Comparison of ENCODE assay signal across 8 mouse cellular contexts in genomic region chr6:124768704-124769044, GRCm38 (mm10). TPM values are rescaled to one million over a fixed set of nuclear protein-coding genes. Genes with fewer than 3 reads are reported as not detected.
DNase-seq lines count a peak whose midpoint lies in the region; ATAC-seq lines count a peak whose summit lies in the region.

No protein-coding gene starts in this region.

- ATAC-seq in heart, embryonic 15.5 days (replicated peaks; ENCODE audit: insufficient number of reproducible peaks, insufficient read depth, low FRiP score, low read depth), result no peak
- peak; percentile 12 for ATAC-seq in activated CD4-positive, CD25-positive, alpha-beta regulatory T cell, adult 4 months
- 0 out of 2 replicates have a peak, but pooled peaks have one; percentile 1 for ATAC-seq in hindbrain, embryonic 14.5 days (ENCODE audit: low FRiP score)
- 0 out of 2 replicates have a peak, but pooled peaks have one; percentile 2 for ATAC-seq in midbrain, embryonic 14.5 days (ENCODE audit: low FRiP score, low TSS enrichment)

- H3K27ac ChIP-seq in heart, embryonic 15.5 days, result no peak overlapping the region
- H3K27ac ChIP-seq in hindbrain, embryonic 14.5 days, result peak overlapping the region; percentile 65; the same call in 1 of the 2 replicates
- H3K27ac ChIP-seq in midbrain, embryonic 14.5 days (replicated peaks; ENCODE audit: low read depth, low read length), result peak overlapping the region; percentile 63; the same call in 1 of the 2 replicates

- H3K4me1 ChIP-seq in heart, embryonic 15.5 days (replicated peaks), result peaks cover 28% of the 10 kb centered on the region
- peaks cover 15% of the 10 kb centered on the region; the same call in 1 of the 2 replicates for H3K4me1 ChIP-seq in hindbrain, embryonic 14.5 days (replicated peaks; ENCODE audit: control insufficient read depth, insufficient read depth, low read length)
- H3K4me1 ChIP-seq in midbrain, embryonic 14.5 days (ENCODE audit: control insufficient read depth, insufficient read depth, low read length), result peaks cover 19% of the 10 kb centered on the region

- H3K27me3 ChIP-seq in heart, embryonic 15.5 days, result peaks cover 11% of the 10 kb centered on the region; the same call in 1 of the 2 replicates
- H3K27me3 ChIP-seq in hindbrain, embryonic 14.5 days (ENCODE audit: control insufficient read depth, insufficient read depth, low read length), result no peaks in the 10 kb centered on the region
- no peaks in the 10 kb centered on the region for H3K27me3 ChIP-seq in midbrain, embryonic 14.5 days (ENCODE audit: control insufficient read depth, insufficient read depth, low read length)

- H3K4me2 ChIP-seq in heart, embryonic 15.5 days, result peak overlapping the region; percentile 94
- H3K4me2 ChIP-seq in hindbrain, embryonic 14.5 days (replicated peaks), result peak overlapping the region; percentile 71
- H3K4me2 ChIP-seq in midbrain, embryonic 14.5 days (ENCODE audit: low read length), result peak overlapping the region; percentile 75

- no peak for DNase-seq in heart, adult 8-10 months (ENCODE audit: low spot score)
- DNase-seq in hindbrain, embryonic 14.5 days (ENCODE audit: low spot score), result no peak
- no peak for DNase-seq in midbrain, embryonic 14.5 days
- DNase-seq in left cerebral cortex, postnatal 25 days (ENCODE audit: low spot score in 2 of 2), result no peak
- no peak for DNase-seq in layer of hippocampus, adult 8-10 months (ENCODE audit: low spot score in 2 of 2)
- DNase-seq in layer of hippocampus, adult 9-10 months (ENCODE audit: low spot score), result no peak

- no peaks in the 10 kb centered on the region for H3K36me3 ChIP-seq in heart, embryonic 15.5 days
- no peaks in the 10 kb centered on the region for H3K36me3 ChIP-seq in hindbrain, embryonic 14.5 days (replicated peaks; ENCODE audit: control insufficient read depth, insufficient read depth)
- no peaks in the 10 kb centered on the region for H3K36me3 ChIP-seq in midbrain, embryonic 14.5 days (ENCODE audit: control insufficient read depth, insufficient read depth, low read length)

- H3K9ac ChIP-seq in heart, embryonic 15.5 days, result peak overlapping the region; percentile 25; the same call in 1 of the 2 replicates
- peak overlapping the region; percentile 77 for H3K9ac ChIP-seq in hindbrain, embryonic 14.5 days
- H3K9ac ChIP-seq in midbrain, embryonic 14.5 days (replicated peaks; ENCODE audit: low read length), result peak overlapping the region; percentile 77

- no peaks in the 10 kb centered on the region for H3K9me3 ChIP-seq in heart, embryonic 15.5 days (replicated peaks)
- H3K9me3 ChIP-seq in hindbrain, embryonic 14.5 days (ENCODE audit: control insufficient read depth, low read length), result no peaks in the 10 kb centered on the region
- no peaks in the 10 kb centered on the region for H3K9me3 ChIP-seq in midbrain, embryonic 14.5 days (ENCODE audit: control insufficient read depth, low read length)

- WGBS in heart, embryonic 15.5 days, result 8% methylated on average over 9 of the region's 9 CpGs
- WGBS in hindbrain, embryonic 14.5 days, result 2% methylated on average over 9 of the region's 9 CpGs
- WGBS in midbrain, embryonic 14.5 days, result 5% methylated on average over 9 of the region's 9 CpGs

- peak overlapping the region; percentile 55 for H3K4me3 ChIP-seq in heart, embryonic 15.5 days
- H3K4me3 ChIP-seq in hindbrain, embryonic 14.5 days (replicated peaks; ENCODE audit: low read length), result peak overlapping the region; percentile 49
- H3K4me3 ChIP-seq in midbrain, embryonic 14.5 days (replicated peaks; ENCODE audit: low read depth, low read length), result peak overlapping the region; percentile 47

- intact Hi-C loops in left cerebral cortex, postnatal 25 days (cut with DNase I), result loop anchor here (1.0 to 2.0 kb wide), 2 partner anchors 36 to 41 kb away; no protein-coding TSS in a partner anchor

RNA-seq across cellular contexts. Expression of gene Eno2, which starts 0.8 kb away (rescaled TPM):
- 2.7 and 4.3 TPM in 2 replicates for polyA plus RNA-seq in heart, embryonic 15.5 days (2015; fragmentation: Nextera tagmentation; extraction: Ambion mirVana)
- total RNA-seq in heart, adult 8-10 months (2022), result 1 to 10 TPM; 3.2 to 6.1 (median 4.8) TPM
- polyA plus RNA-seq in activated CD4-positive, CD25-positive, alpha-beta regulatory T cell, adult 4 months (2017; shearing (Covaris generic)), result 1 to 10 TPM; 4.4 to 4.7 TPM
- 142 and 174 TPM in 2 replicates for polyA plus RNA-seq in hindbrain, embryonic 14.5 days (2014; fragmentation: Nextera tagmentation; extraction: Ambion mirVana)
- polyA plus RNA-seq in midbrain, embryonic 14.5 days (2014; fragmentation: Nextera tagmentation; extraction: Ambion mirVana), result 64.3 and 83.3 TPM in 2 replicates
- total RNA-seq in left cerebral cortex, postnatal 25 days (2021), result 1,000 to 10,000 TPM in 1 of 2 experiments, 100 to 1,000 TPM in 1; 999 to 1,002 TPM
- 1,000 to 10,000 TPM in 3 of 4 experiments, 100 to 1,000 TPM in 1; 993 to 1,113 (median 1,027) TPM for total RNA-seq in layer of hippocampus, adult 8-10 months (2022)

RNA-seq across cellular contexts. Expression of gene Lrrc23, which starts 10.9 kb away (rescaled TPM):
- polyA plus RNA-seq in heart, embryonic 15.5 days (2015; fragmentation: Nextera tagmentation; extraction: Ambion mirVana), result 0.83 and 1.0 TPM in 2 replicates
- 1 to 10 TPM in 1 of 4 experiments, under 1 TPM in 2, not detected in 1; 0.37 to 1.2 (median 0.41) TPM for total RNA-seq in heart, adult 8-10 months (2022)
- polyA plus RNA-seq in activated CD4-positive, CD25-positive, alpha-beta regulatory T cell, adult 4 months (2017; shearing (Covaris generic)), result under 1 TPM; 0.61 to 0.73 TPM
- 3.7 and 6.4 TPM in 2 replicates for polyA plus RNA-seq in hindbrain, embryonic 14.5 days (2014; fragmentation: Nextera tagmentation; extraction: Ambion mirVana)
- polyA plus RNA-seq in midbrain, embryonic 14.5 days (2014; fragmentation: Nextera tagmentation; extraction: Ambion mirVana), result 1.4 and 3.2 TPM in 2 replicates
- total RNA-seq in left cerebral cortex, postnatal 25 days (2021), result 1 to 10 TPM; 1.5 to 1.9 TPM
- 1 to 10 TPM; 2.3 to 5.1 (median 3.3) TPM for total RNA-seq in layer of hippocampus, adult 8-10 months (2022)

RNA-seq across cellular contexts. Expression of gene Atn1, which starts 12.3 kb away (rescaled TPM):
- polyA plus RNA-seq in heart, embryonic 15.5 days (2015; fragmentation: Nextera tagmentation; extraction: Ambion mirVana), result 9.3 and 11.7 TPM in 2 replicates
- 10 to 100 TPM; 40.9 to 48.2 (median 45.2) TPM for total RNA-seq in heart, adult 8-10 months (2022)
- polyA plus RNA-seq in activated CD4-positive, CD25-positive, alpha-beta regulatory T cell, adult 4 months (2017; shearing (Covaris generic)), result 1 to 10 TPM; 3.3 to 5.7 TPM
- 25.9 and 26.0 TPM in 2 replicates for polyA plus RNA-seq in hindbrain, embryonic 14.5 days (2014; fragmentation: Nextera tagmentation; extraction: Ambion mirVana)
- polyA plus RNA-seq in midbrain, embryonic 14.5 days (2014; fragmentation: Nextera tagmentation; extraction: Ambion mirVana), result 24.4 and 32.3 TPM in 2 replicates
- total RNA-seq in left cerebral cortex, postnatal 25 days (2021), result 100 to 1,000 TPM; 154 to 162 TPM
- total RNA-seq in layer of hippocampus, adult 8-10 months (2022), result 100 to 1,000 TPM; 138 to 158 (median 147) TPM

RNA-seq across cellular contexts. Expression of gene Gm45234, which starts 12.9 kb away (rescaled TPM):
- not detected in 2 replicates for polyA plus RNA-seq in heart, embryonic 15.5 days (2015; fragmentation: Nextera tagmentation; extraction: Ambion mirVana)
- total RNA-seq in heart, adult 8-10 months (2022), result under 1 TPM in 1 of 4 experiments, not detected in 3; 0.41 TPM
- polyA plus RNA-seq in activated CD4-positive, CD25-positive, alpha-beta regulatory T cell, adult 4 months (2017; shearing (Covaris generic)), result not detected
- not detected in 2 replicates for polyA plus RNA-seq in hindbrain, embryonic 14.5 days (2014; fragmentation: Nextera tagmentation; extraction: Ambion mirVana)
- not detected in 2 replicates for polyA plus RNA-seq in midbrain, embryonic 14.5 days (2014; fragmentation: Nextera tagmentation; extraction: Ambion mirVana)
- total RNA-seq in left cerebral cortex, postnatal 25 days (2021), result not detected
- total RNA-seq in layer of hippocampus, adult 8-10 months (2022), result 1 to 10 TPM in 1 of 4 experiments, not detected in 3; 5.1 TPM

RNA-seq across cellular contexts. Expression of gene Grcc10, which starts 27.5 kb away (rescaled TPM):
- 387 and 416 TPM in 2 replicates for polyA plus RNA-seq in heart, embryonic 15.5 days (2015; fragmentation: Nextera tagmentation; extraction: Ambion mirVana)
- total RNA-seq in heart, adult 8-10 months (2022), result 100 to 1,000 TPM; 286 to 318 (median 310) TPM
- polyA plus RNA-seq in activated CD4-positive, CD25-positive, alpha-beta regulatory T cell, adult 4 months (2017; shearing (Covaris generic)), result 100 to 1,000 TPM; 529 to 630 TPM
- 616 and 701 TPM in 2 replicates for polyA plus RNA-seq in hindbrain, embryonic 14.5 days (2014; fragmentation: Nextera tagmentation; extraction: Ambion mirVana)
- 689 and 844 TPM in 2 replicates for polyA plus RNA-seq in midbrain, embryonic 14.5 days (2014; fragmentation: Nextera tagmentation; extraction: Ambion mirVana)
- total RNA-seq in left cerebral cortex, postnatal 25 days (2021), result 100 to 1,000 TPM; 315 to 349 TPM
- 100 to 1,000 TPM; 311 to 385 (median 325) TPM for total RNA-seq in layer of hippocampus, adult 8-10 months (2022)

Comparison
In these comparisons a context has a peak if more than half of its experiments do, and no peak if none do; other contexts are left out.
1. H3K9ac ChIP-seq: peak in every context shown above with its lines; median percentile 77 in hindbrain, embryonic 14.5 days; 77 in midbrain, embryonic 14.5 days; 25 in heart, embryonic 15.5 days.
2. RNA of gene Eno2, which starts 0.8 kb away (polyA plus RNA-seq): 142 to 174 TPM in hindbrain, embryonic 14.5 days and 64.3 to 83.3 TPM in midbrain, embryonic 14.5 days; 4.4 to 4.7 TPM in activated CD4-positive, CD25-positive, alpha-beta regulatory T cell, adult 4 months and 2.7 to 4.3 TPM in heart, embryonic 15.5 days; every median in the first group is over 10 times any median in the second.
3. Peak in every context shown above with its lines, with median percentiles within 50 percentile points of each other: H3K4me2 ChIP-seq and H3K4me3 ChIP-seq.